Comparison of ENCODE assay signal across 18 mouse cellular contexts in genomic region chr1:57201274-57201673, GRCm38 (mm10).
"Had no signal": no experiment of that assay in that cellular context is flagged by ENCODE, and none has a peak within 500 bp of the region (broad histone marks: within the 10 kb centered on the region; RNA-seq: fewer than 3 reads in every experiment).

No protein-coding gene starts in this region.

- H3K4me1 ChIP-seq: liver, embryonic 13.5 days; liver, embryonic 15.5 days; stomach, embryonic 15.5 days had no signal

- H3K27ac ChIP-seq: liver, embryonic 13.5 days; liver, embryonic 15.5 days; lung, embryonic 15.5 days; macrophage; neural tube, embryonic 12.5 days; stomach, embryonic 15.5 days; stomach, postnatal 0 days had no signal

- H3K27me3 ChIP-seq: liver, embryonic 13.5 days; liver, embryonic 15.5 days; neural tube, embryonic 12.5 days; stomach, embryonic 15.5 days had no signal

- H3K9ac ChIP-seq: liver, embryonic 13.5 days; liver, embryonic 15.5 days; liver, postnatal 0 days; lung, embryonic 15.5 days; neural tube, embryonic 12.5 days; stomach, embryonic 15.5 days had no signal

- H3K9me3 ChIP-seq: liver, embryonic 13.5 days; liver, embryonic 15.5 days; lung, embryonic 15.5 days; megakaryocyte, embryonic 14.5 days; neural tube, embryonic 12.5 days; stomach, embryonic 15.5 days had no signal

- H3K4me3 ChIP-seq: liver, embryonic 13.5 days; liver, embryonic 15.5 days; lung, embryonic 15.5 days; megakaryocyte, embryonic 14.5 days; neural tube, embryonic 12.5 days; stomach, embryonic 15.5 days had no signal

- H3K4me2 ChIP-seq: liver, embryonic 13.5 days; liver, embryonic 15.5 days; lung, embryonic 15.5 days; neural tube, embryonic 12.5 days; stomach, embryonic 15.5 days had no signal

- DNase-seq: liver, embryonic 13.5 days; liver, postnatal 0 days; lung, adult 2 months; lung, postnatal 14 days; lung, postnatal 36 days; midbrain, embryonic 14.5 days; right cerebral cortex, postnatal 14 days; thymus, adult 2 months; thymus, postnatal 25 days; thymus, postnatal 4 days had no signal

- H3K36me3 ChIP-seq: liver, embryonic 13.5 days; liver, embryonic 15.5 days; lung, embryonic 15.5 days; neural tube, embryonic 12.5 days; stomach, embryonic 15.5 days had no signal

- ATAC-seq: liver, postnatal 0 days; lung, postnatal 0 days had no signal
